Mouse (Mus musculus) erythroid progenitor cell, adult 5-6 weeks (primary cell): ENCODE measurements around the gene Tgfb1. TPM values are rescaled to one million over a fixed set of nuclear protein-coding genes. Genes with fewer than 3 reads are reported as not detected.
"Not testable (repeated sequence)": the region's sequence is repeated elsewhere in the genome, so short reads cannot be mapped to it uniquely, and the experiment has no call there.

Source experiments
- ATAC-seq: replicated peaks from 2 replicates; pipeline ENCODE4 v1.8.0; 2016; ENCODE audit warnings: moderate number of reproducible peaks, mild to moderate bottlenecking, moderate TSS enrichment, inconsistent platforms; ENCODE audit not compliant: poor library complexity, low FRiP score, severe bottlenecking
- total RNA-seq, 2 experiments: library from RNA; stranded (forward) in 1 of 2; stranded (reverse) in 1 of 2; fragments of 150-400 nt in 1 of 2; fragments of 186-747, 209-891 nt in 1 of 2; gene quantifications; 2 replicates each; pipeline versions ENCODE4 v1.2.3 to v1.2.4; 2015 to 2017; ENCODE audit warnings: low replicate concordance in 2 of 2

Tgfb1 gene
- total RNA-seq, 2 experiments from 2014 or later, result 15.0 to 95.2 TPM

DNA sequence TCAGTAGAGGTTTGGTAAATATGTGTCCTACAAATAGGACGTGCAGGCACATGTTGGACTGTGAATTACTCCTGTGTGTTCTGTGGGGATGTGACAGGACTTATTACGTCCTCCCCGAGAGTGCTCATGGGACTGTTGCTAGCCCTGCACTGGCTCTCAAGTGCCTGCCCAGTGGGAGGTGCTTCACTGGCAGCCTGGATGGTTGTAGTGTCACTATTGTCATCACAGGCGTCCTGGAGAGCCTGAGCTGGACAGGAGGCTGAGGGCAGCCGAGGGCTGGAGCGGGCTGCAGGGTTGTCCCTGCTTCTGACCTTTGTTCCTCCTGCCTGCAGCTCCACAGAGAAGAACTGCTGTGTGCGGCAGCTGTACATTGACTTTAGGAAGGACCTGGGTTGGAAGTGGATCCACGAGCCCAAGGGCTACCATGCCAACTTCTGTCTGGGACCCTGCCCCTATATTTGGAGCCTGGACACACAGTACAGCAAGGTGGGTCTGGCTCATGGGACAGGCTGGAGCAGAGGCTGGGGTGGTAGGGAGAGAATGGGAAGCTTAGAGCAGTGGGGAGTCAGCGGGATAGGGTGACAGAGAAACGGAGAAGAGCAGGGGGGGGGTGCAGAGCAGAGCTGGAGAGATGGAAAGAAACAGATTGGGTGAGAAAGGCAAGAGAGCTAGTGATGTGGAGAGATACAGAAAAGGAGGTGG is 17.1 kb downstream of the Tgfb1 start:
- no peak for ATAC-seq

DNA sequence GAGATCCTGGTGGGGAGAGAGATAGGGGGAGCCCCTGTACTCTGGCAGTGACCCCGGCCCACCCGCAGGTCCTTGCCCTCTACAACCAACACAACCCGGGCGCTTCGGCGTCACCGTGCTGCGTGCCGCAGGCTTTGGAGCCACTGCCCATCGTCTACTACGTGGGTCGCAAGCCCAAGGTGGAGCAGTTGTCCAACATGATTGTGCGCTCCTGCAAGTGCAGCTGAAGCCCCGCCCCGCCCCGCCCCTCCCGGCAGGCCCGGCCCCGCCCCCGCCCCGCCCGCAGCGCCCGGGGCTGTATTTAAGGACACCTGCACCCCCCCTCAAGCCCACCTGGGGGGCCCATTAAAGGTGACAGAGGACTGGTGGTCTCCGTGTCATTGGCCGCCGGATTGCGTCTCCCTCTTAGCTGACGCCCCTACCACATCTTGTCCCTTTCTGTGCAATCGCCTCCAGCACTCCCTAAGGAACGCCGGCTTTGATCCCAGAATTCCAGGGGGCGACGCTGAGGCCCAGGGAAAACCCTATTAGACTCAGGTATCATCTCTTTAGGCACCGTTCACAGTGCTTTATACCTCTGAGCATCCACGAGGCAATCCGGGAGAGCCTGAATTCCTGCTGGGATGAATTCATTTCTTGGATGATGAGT is 18.0 kb downstream of the Tgfb1 start:
- no peak for ATAC-seq

DNA sequence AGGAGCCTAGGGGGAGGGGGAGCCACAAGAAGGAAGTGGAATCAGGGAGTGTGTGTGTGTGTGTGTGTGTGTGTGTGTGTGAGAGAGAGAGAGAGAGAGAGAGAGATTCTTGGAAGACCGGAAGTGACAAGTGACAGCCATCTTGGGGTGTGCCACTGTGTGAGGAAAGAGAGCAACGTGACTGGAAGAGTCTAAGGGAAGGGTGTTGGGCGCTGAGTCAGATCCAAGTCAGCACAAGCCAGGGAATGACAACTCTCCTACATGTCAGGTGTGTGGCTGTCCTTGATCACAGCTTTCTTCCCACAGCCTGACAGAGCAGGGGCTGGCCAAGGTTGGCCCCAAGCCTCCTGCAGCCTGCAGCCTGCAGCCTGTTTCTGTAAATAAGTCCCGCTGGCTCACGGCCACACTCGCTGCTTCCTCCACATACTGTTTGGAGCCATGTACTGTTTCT is 19.0 kb downstream of the Tgfb1 start:
- ATAC-seq, result no peak

DNA sequence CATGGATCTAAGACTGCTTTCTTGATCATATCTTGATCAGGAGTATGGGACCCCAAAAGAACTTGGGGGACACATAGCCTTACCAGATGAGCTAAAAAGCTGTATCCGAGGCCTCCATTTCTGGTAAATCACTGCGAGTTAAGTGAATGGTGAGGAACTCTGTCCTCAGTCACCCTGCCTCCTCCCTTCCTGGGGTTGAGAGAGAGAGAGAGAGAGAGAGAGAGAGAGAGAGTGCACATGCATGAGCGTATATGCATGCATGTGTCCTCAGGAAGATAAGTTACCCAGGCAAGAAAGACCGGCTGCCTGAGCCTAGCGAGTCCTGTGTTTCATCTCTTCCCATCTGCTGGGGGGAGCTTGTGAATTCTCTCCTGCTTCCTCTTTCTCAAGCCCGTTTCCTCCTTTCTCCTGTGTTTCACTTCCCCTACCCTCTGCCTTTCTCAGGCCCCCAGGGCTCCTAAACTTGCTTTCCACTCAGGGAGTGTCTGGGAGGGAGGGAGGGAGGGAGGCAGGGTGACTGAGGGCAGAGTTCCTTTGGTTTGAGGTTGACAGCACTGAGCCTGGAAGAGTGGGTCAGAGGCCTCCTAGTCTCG is 19.9 kb downstream of the Tgfb1 start:
- ATAC-seq, result no peak

DNA sequence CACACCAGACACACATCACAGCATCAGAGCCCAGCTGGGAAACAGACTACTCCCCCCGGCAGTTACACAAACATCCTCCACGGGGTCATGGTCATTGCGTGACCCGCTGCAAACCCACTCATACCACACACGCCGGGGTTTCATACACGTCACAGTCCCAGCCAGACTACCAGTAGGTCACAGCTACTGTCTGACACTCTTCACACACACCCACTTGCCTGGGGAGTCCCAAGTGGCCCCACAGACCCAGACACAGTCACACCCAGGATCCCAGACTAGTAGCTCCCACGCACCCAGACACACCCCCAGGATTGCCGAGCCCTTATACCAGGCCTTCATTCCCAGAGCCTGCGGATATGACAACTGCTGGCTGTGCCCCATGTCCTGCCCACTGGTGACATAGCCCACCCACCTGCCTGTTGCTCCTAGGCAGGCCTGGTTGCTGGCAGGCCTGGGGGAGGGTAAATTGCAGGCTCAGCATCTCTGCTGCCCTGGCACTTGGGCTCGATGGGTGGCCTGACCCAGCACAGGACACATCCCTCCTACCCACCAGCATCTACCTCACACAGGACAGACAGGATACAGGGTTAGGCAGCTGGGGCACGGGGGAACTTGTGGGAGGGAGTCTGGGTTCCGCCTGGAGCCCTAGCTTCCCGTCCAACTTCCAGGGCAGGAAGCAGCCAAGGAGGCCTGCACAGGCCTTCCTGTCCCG is 20.9 kb downstream of the Tgfb1 start:
- ATAC-seq, result no peak

DNA sequence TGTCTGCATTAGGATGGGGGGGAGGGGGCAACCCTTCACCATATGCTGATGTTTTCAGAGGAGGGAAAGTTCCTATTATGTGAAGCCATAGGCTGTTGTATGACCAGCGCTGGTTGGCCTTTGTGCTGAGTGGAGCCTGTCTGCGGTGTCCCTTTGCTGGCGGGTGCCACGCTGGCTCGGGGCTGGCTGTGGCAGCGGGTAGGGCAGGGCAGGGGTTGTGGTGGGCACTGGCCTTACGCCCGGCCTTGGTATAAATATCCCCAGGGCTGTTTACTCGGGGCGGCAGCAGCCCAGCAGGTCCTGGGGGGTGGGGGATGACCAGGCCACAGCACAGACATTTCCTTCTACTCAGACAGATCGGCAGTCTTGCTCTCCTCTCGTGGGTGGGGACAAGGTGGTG is 23.2 kb downstream of the Tgfb1 start:
- ATAC-seq, result no peak

DNA sequence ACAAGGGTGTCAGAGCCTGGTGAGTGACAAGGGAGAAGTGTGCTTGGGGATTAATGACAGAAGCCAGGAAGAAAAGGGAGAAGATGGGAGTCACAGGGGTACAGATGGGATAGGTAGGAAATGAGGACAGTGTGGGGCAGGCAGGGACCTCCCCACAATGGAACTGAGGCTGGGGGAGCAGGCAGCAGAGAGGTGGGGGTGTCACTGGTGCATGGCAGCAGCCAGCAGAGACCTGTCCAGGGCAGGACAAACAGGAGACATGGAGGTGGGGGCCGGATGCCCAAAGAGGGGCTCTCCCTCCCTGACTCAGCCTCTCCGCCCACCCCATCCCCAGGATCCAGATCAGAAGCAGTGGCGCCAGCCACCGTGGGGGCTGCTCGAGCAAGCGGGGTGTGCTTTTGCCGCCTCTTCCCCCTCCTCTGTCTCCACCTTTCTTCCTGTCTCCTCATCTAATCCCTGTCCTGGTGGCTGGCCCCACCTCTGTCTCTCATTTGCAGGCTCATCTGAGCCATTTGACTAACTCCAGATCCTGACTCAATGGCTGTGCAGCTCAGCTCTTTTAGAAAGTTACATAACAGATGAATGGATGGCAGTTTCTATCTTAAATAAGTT is 23.8 kb downstream of the Tgfb1 start:
- no peak for ATAC-seq

DNA sequence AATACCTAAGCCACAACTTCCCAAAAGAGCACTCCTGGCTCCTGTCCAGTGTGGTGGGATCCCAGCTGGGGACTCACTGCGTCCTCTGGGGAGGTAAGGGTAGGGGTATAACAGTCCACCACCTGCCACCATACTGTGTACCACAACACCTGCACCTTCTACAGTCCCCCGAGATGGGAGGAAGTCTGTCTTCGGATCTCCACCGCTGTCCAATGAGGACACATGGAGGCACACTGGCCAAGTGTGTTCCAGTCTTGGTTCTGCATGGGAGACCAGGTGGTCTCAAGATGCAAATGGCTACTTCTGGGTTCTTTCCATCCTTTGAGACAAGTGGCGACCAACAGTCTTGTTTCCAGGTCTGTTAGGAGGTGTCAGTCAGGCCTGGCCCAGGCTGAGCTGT is 24.4 kb downstream of the Tgfb1 start:
- no peak for ATAC-seq

DNA sequence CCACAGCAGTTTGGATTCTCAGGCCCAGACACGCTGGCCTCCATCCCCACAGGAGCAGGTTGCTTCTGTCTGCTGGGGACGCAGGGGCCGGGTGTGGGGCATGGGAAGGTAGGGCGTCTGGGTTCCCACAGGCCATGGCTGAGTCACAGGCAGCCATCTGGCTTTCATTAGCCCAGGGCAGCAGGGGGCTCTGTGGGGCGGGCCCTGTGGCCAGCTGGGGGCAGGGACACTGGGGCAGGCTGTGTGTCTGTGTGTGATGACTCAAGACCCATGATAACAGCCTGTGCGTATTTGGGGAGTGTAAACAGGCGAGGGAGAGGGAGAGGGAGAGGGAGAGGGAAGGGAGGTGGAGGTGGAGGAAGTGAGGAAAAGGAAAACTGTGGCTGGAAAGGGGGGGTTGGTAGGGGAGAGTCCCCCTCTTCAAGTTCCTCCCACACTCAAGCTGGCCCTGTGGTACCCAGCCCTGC is 25.0 kb downstream of the Tgfb1 start:
- no peak for ATAC-seq

DNA sequence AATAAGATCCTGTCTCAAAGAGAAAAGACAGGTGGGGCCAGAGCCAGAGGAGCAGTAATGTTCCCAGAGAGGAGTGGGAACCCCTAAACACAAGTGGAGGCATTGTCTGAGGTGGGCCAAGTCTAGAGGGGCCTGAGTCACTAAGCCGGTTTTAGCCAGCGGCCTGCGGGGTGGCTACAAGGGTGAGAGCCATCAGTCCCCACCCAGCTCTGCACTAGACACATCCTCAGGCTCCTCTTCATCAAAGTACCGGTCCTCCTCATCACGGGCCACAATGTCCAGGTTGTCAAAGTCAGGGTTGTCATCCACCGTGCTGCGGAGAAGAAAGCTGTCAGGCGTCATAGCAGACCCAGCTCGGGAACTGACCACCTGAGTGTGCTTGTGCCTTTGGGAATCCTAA is 26.0 kb downstream of the Tgfb1 start:
- no peak for ATAC-seq

DNA sequence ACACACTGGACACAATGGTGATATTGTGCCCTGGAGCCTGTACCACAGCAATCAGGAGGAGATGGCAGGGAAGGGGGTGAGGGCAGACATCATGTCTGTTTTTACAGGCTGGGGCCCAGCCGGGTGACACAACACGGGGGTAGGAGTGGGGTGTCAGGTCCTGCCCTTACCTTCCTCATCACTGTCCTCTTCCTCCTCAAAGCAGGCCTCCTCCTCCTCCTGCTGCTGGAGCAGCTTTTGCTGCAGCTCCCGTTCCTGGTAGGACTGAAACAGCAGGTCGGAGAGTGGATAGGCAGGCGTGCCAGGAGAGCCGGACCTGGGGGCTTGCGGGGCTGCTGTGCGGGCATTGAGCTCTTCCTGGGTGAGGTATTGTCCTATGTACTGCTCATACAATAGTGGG is 27.8 kb downstream of the Tgfb1 start:
- no peak for ATAC-seq

DNA sequence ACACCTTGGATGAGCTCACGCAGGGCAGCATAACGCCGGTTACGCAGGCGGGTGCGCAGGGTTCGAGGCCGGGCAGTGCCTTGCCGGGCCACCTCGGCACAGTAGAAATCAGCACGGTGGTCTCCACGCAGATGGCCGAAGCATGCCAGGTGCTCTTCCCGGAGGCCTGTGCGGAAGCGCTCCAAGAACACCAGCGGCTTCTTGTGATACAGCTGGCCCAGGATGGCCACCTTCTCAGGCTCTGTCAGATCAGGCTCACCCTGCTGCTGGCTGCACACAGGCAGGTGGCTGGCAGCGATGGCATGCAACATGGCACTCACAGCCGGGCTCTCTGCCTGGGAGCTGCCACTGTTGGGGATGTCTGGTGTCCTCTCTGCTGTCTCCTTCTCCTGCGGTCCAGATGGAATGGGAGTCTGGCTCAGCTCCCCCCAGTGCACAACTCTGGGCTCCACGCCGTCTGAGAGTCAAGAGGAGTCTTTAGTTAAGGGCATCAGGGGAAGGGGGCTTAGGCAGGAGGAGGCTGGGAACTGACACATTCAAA is 29.0 kb downstream of the Tgfb1 start:
- no peak for ATAC-seq

DNA sequence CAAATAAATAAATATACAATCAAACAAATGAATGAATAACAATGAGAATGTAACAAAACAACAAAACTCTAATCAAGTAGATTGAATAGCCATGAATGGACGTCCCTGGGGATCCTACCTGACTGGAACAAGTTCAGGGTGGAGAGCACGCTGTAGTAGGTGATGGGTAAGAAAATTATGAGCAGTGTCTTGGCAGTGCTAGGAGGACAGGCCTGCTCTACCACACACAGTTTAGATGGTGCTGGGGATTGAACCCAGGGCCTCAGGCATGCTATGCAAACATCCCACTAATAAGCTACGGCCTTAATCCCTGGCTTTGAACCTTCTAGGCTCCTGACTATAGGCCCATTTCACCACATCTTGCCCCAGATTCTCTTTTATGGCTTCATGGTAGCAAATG is 30.7 kb downstream of the Tgfb1 start:
- ATAC-seq, result no peak

DNA sequence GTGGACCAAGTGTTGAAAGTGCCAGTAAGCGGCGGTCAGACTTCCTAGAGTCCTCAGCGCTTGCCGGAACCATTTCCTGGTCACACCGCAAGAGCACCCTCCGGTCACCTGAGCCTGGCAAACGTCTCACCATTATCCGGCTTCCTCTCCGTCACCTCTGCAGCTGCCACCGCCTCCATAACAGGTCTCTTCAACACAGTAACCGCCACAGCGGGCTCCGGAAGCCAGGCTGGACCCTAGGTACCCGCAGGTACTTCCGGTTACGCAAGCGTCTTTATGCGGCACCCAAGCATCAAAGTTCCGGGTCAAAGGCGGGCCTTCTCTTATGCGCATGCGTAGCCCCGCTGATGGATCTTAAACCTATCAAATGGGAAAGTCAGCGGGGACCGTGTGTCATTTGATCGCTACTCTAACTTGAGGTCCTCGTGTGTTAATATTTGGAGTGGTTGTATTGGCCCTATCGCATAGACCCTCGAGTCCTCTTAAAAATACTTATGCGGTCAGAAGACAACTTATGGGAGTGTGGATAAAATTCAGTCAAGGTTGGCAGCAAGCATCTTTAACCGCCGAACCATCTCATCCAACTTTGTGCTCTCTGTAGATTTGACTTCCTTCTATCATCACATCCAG is 32.1 kb downstream of the Tgfb1 start, which contains the start of gene Ccdc97:
Gene Ccdc97, minus strand, starts transcription at position 301 of the 630 bp plus-strand sequence.
- peak; percentile 88 for ATAC-seq

DNA sequence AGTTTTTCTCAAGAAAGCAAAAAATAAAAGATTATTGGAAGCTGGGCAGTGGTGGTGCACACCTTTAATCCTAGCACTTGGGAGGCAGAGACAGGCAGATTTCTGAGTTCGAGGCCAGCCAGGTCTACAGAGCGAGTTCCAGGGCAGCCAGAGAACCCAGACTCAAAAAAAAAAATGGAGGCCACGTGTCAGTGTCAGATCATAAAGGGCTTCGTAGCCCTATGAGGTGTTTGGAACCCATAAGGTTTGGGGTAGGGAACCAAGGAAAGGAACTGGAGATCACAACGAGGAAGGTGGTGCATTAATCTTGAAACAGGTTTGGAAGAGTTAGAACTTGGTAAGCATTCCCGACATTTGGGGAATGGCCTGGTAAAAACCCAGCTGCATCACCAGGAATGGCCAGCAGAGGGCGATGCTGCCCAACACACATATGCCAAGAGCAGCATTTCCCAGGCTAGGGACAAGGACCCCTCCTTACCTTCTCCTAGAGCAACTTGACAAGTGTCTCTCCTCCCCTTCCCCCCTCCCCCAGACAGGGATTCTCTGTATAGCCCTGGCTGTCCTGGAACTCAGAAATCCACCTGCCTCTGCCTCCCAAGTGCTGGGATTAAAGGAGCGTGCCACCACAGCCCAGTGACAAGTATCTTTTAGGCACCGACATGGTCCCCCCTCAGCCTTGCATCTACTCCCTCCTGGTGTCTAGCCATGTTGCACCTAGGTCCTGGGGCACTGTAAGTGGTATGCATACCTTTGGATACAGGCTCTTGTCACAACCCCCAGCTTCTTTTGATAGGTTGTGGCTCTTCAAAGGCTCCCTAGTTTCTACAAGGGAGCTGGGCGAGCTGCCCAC is 33.2 kb downstream of the Tgfb1 start:
- peak; percentile 54; the same call in 1 of the 2 replicates for ATAC-seq

DNA sequence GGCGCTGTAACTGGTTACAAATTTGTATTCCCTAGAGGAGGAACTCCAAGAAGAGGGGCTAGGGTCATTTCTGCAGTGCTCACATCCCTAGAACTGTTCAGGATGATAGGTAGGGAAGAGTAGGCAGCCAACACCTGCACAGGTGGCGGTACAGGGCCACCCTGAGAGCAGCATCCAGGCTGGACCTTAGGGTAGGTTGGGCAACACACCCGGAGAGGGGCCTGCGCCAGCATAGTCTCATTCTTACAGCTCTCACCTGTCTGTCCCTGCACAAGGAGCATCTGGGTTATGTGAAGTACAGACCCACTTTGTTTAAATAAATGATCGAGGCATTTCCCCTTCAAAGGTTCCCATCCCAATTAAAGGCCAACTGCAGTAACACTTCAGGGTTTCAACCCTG is 34.0 kb downstream of the Tgfb1 start:
- no peak for ATAC-seq

DNA sequence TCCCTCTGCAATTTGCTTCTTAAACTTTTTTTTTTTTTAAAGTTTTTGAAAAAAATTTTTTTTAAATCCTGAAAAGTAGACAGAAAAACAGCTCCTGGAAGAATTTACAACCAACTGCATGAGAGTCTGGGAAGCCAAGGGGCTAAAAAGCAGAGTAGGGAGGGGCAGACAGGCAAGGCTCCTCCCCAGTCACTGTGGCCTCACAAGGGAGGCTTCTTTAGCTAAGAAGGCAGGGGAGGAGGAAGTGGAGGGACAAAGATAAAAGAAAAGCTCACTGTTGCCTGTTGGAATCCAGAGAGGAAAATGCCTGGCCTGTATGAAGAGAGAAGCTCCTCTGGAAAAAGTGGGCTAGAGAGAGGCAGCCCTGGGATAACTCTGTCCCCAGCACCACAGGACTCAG is 35.0 kb downstream of the Tgfb1 start:
- not testable (repeated sequence) for ATAC-seq

DNA sequence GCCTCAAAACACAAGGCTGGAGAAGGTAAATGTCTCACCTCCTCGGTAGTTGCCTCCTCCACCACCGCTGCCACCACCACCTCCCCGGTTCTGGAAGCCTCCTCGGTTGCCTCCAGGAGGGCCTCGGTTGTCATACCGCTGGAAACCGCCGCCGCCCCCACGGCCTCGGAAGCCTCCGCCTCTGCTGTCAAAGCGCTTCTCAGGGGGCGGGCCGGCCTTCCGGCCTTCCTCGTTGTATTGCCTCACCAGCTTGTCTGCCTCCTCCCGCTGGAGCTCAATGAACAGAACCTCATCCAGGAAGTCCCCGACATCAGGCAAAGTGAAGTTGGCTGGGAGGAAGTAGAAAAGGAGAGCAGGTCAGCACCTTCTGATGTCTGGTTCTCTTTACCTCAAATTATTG is 39.1 kb downstream of the Tgfb1 start:
- no peak for ATAC-seq
